Mouse (Mus musculus) limb, embryonic 11.5 days (tissue): Measurements from ENCODE around the gene Alg2. TPM values are rescaled to one million over a fixed set of nuclear protein-coding genes. Genes with fewer than 3 reads are reported as not detected.

ENCODE experiments used
- ATAC-seq: fragments of 200-750 bp; cut with Nextera tagmentation; 2 replicates; pipeline ENCODE4 v1.8.0; 2017; ENCODE audit warnings: low read depth; ENCODE audit not compliant: insufficient number of reproducible peaks, low FRiP score, low TSS enrichment
- DNase-seq: peaks from one replicate; pipeline ENCODE4 v3.0.0-alpha.2; 2015; ENCODE audit warnings: low spot score
- H3K27ac ChIP-seq: fragments of 300-500 bp; sonication (generic); replicated peaks from 2 replicates; pipeline ENCODE4 v1.5.1; 2014; ENCODE audit warnings: low read depth, mild to moderate bottlenecking, low read length
- H3K27me3 ChIP-seq: fragments of 300-500 bp; sonication (generic); 2 replicates; pipeline ENCODE4 v1.6.1; 2014; ENCODE audit warnings: mild to moderate bottlenecking, low read length, mixed read lengths; ENCODE audit not compliant: control insufficient read depth, insufficient read depth
- H3K36me3 ChIP-seq: fragments of 300-500 bp; sonication (generic); 2 replicates; pipeline ENCODE4 v1.6.1; 2014; ENCODE audit warnings: mild to moderate bottlenecking, low read length, moderate library complexity, mixed read lengths; ENCODE audit not compliant: control insufficient read depth, insufficient read depth
- H3K4me1 ChIP-seq: fragments of 300-500 bp; sonication (generic); 2 replicates; pipeline ENCODE4 v1.6.1; 2014; ENCODE audit warnings: low read length, mixed read lengths; ENCODE audit not compliant: control insufficient read depth, insufficient read depth
- H3K4me2 ChIP-seq: fragments of 300-500 bp; sonication (generic); 2 replicates; pipeline ENCODE4 v1.6.1; 2014; ENCODE audit warnings: low read depth, mild to moderate bottlenecking, moderate library complexity; ENCODE audit not compliant: severe bottlenecking
- H3K4me3 ChIP-seq: fragments of 300-500 bp; sonication (generic); 2 replicates; pipeline ENCODE4 v1.5.1; 2014; ENCODE audit warnings: low read depth, low read length
- H3K9ac ChIP-seq: fragments of 300-500 bp; sonication (generic); 2 replicates; pipeline ENCODE4 v1.6.1; 2014; ENCODE audit warnings: mild to moderate bottlenecking, low read length
- H3K9me3 ChIP-seq: fragments of 300-500 bp; sonication (generic); 2 replicates; pipeline ENCODE4 v1.6.1; 2016; ENCODE audit warnings: low read length; ENCODE audit not compliant: control insufficient read depth
- WGBS: fragments of 180-500 bp; shearing (Covaris S2); extraction: QIAGEN DNeasy Blood & Tissue Kit; methylation state at CpG from one replicate; pipeline ENCODE4 v1.1.7; 2014; 5-methylcytosine and 5-hydroxymethylcytosine counted together
- polyA plus RNA-seq: library from polyadenylated mRNA; unstranded; fragments of >200 nt; fragmentation: Nextera tagmentation; extraction: Ambion mirVana; gene quantifications from 2 replicates; pipeline ENCODE4 v1.2.1, GENCODE M21; 2014

Gene Alg2
- polyA plus RNA-seq, 1 experiment from 2014 or later = 92.2 TPM

DNA sequence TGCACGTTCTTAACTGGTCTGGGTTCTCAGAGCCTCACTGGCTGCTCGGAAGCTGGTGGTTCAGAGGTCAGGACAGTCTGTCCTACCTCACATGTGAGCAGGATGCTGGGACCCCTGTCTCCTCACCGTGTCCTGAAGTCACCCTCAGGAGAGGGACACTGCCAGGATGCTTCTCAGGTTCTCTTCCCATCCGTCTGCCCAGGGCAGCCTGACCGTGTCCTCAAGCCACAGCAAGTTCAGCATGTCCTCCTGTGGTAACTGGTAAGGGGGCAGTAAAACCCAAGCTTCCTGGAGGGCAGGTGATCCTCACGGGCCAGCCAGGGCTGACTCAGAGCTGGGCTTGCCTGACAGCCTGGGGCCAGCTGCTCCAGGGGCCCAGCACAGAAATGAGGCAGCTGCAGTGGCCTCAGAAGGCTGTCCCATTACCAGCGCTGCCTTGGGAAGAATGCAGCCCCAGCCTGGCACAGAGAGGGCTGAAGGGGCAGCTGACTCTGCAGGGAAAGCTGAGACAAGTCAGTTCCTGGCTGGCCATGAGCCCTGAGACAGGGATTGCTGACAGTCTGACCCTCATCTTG is 23.8 kb upstream of the Alg2 start:
- WGBS = 57% methylated on average over 7 of the region's 7 CpGs
- H3K27ac ChIP-seq = no peak overlapping the region

DNA sequence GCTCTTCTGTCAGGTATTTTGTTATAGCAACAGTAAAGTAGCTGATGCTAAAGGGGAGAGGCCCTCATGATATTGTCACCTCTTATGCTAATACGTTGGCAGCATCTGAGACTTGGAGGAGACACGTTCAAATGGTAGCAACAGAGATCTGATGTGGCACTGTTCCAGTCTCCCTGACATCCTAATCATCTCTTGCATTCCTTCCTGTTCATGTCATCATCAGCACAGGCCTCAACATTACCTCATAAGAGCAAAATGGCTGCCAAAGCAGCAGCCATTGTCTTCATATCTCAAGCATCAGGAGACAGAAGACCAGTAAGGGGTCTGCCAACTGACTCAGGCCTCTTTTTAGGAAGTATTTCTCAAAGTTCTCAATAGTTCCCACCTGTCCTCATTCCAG is 20.6 kb upstream of the Alg2 start:
- 94% methylated on average over 2 of the region's 2 CpGs for WGBS
- peaks cover 15% of the 10 kb centered on the region for H3K4me1 ChIP-seq
- no peak overlapping the region for H3K4me3 ChIP-seq
- no peak overlapping the region for H3K27ac ChIP-seq
- H3K4me2 ChIP-seq = no peak overlapping the region
- no peak for ATAC-seq
- no peak overlapping the region for H3K9ac ChIP-seq
- H3K9me3 ChIP-seq = no peaks in the 10 kb centered on the region
- no peak for DNase-seq
- no peaks in the 10 kb centered on the region for H3K36me3 ChIP-seq
- no peaks in the 10 kb centered on the region for H3K27me3 ChIP-seq

More for the DNA sequence above, 23.8 kb upstream of the Alg2 start:
- Histone ChIP-seq H3K4me1 (peaks cover 2% of the 10 kb centered on the region; the same call in 1 of the 2 replicates), H3K9ac (no peak overlapping the region), H3K36me3 (no peaks in the 10 kb centered on the region), H3K4me3 (no peak overlapping the region), H3K9me3 (no peaks in the 10 kb centered on the region), H3K27me3 (no peaks in the 10 kb centered on the region), H3K4me2 (no peak overlapping the region)
- DNase-seq (no peak), ATAC-seq (no peak)

DNA sequence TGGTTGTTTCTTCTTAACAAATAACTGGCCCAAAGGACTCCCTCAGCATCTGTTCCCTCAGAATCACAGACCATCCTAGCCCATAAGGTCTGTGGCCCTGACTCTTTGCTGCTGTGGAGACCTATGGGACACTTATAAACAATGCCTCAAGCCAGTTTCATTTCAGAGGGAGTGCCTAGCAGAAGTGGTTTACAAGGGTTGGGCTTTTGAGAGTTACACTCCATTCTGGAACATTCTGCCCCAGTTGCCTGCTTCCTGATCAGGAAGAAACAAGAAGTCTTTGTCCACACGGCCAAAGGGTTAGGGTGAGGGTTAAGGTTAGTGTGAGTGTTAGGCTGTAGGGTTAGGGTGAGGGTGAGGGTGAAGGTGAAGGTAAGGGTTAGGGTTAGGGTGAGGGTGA is 20.0 kb upstream of the Alg2 start:
- no peak overlapping the region for H3K9ac ChIP-seq
- no peak overlapping the region for H3K4me2 ChIP-seq
- H3K36me3 ChIP-seq = no peaks in the 10 kb centered on the region
- 76% methylated on average over 1 of the region's 1 CpGs for WGBS
- H3K9me3 ChIP-seq = no peaks in the 10 kb centered on the region
- ATAC-seq = no peak
- no peaks in the 10 kb centered on the region for H3K27me3 ChIP-seq
- H3K4me3 ChIP-seq = no peak overlapping the region
- no peak for DNase-seq
- no peak overlapping the region for H3K27ac ChIP-seq
- H3K4me1 ChIP-seq = peaks cover 15% of the 10 kb centered on the region

DNA sequence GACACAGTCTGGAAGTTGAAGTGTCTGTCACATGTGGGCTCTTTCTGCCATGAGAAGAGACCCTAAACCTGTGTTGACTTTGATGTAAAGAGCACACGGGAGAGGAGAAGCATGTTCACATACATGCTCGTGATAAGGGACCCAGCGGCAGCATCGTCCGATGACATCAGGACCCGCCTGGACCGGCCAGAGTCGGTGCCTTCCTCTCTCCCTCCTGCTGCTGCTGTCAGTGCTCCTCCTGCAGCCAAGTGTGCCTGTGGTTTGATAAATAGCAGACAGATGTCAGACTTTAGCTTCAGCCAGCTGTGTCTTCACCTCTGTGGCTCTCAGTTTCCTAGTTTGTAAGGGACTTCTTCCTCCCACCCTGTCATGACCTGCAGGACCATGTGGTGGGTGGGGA is 19.3 kb upstream of the Alg2 start:
- Histone ChIP-seq H3K4me1 (peaks cover 15% of the 10 kb centered on the region), H3K9me3 (no peaks in the 10 kb centered on the region), H3K27ac (no peak overlapping the region), H3K4me2 (no peak overlapping the region), H3K36me3 (no peaks in the 10 kb centered on the region), H3K27me3 (no peaks in the 10 kb centered on the region), H3K4me3 (no peak overlapping the region), H3K9ac (no peak overlapping the region)
- DNase-seq (no peak), ATAC-seq (no peak)
- WGBS = 69% methylated on average over 8 of the region's 8 CpGs

DNA sequence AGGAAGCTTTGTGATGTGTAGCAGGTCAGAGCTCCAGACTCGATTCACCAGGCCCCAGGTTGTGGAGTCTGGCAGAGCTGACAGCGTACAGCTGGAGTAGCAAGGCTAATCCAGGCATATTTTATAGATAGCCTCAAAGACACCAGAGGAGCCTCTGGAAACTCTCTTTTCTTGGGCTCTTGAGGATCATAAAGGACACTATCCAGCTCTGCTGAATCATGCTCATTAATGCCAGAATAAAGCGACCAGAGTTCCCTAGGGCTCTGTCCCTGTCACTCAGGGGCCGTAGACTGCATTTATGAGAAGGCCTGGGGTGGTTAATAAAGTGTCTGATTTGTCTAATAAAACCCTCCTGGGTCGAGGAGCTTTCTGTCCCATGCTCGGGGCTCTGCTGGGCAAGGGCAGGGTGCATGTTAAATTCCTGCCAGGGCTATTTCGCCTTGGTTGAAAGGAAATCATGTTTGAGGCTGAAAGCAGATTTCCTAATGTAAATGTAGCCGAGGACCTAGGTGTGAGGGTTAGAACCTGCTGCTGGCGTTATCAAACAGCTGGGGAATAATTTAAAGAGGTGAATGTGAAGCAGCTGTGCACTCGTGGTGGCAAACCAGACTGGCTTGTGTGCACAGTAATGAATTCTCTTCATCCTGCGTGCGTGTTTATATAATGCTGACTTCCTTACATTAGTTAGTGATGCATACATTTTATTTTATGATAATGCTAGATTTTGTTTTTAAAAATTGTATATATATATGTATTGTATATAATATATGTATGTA is 18.4 kb upstream of the Alg2 start:
- Histone ChIP-seq H3K27ac (peak overlapping the region; percentile 26; the same call in 1 of the 2 replicates), H3K4me1 (peaks cover 15% of the 10 kb centered on the region), H3K27me3 (no peaks in the 10 kb centered on the region), H3K9me3 (no peaks in the 10 kb centered on the region), H3K9ac (no peak overlapping the region), H3K36me3 (no peaks in the 10 kb centered on the region), H3K4me3 (no peak overlapping the region), H3K4me2 (no peak overlapping the region)
- ATAC-seq (no peak), DNase-seq (no peak)
- WGBS = 36% methylated on average over 12 of the region's 12 CpGs

DNA sequence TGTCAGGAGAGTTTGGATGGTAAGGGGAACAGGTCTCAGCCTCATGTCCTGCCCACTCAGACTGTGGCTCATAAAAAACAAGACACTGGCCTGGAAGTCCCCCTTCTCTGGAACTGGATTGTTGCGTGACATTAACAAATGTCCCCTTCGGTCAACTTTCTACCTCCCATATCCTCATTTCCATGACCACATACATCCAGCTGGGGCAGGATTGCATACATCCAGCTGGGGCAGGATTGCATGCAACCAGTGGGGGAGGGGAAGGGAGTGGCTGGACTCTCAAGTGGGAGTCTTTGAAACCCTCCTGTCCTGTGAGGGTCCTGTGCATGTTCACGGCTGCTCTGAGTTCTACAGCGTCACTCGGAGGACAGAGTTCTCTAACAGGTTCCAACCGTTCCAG is 17.1 kb upstream of the Alg2 start:
- no peak overlapping the region for H3K4me2 ChIP-seq
- H3K4me3 ChIP-seq = no peak overlapping the region
- whole genome bisulfite sequencing = 84% methylated on average over 6 of the region's 6 CpGs
- H3K4me1 ChIP-seq = peaks cover 15% of the 10 kb centered on the region
- no peak overlapping the region for H3K9ac ChIP-seq
- ATAC-seq (no peak), DNase-seq (no peak)
- no peak overlapping the region for H3K27ac ChIP-seq
- H3K27me3 ChIP-seq = no peaks in the 10 kb centered on the region
- H3K36me3 ChIP-seq = no peaks in the 10 kb centered on the region
- H3K9me3 ChIP-seq = no peaks in the 10 kb centered on the region

DNA sequence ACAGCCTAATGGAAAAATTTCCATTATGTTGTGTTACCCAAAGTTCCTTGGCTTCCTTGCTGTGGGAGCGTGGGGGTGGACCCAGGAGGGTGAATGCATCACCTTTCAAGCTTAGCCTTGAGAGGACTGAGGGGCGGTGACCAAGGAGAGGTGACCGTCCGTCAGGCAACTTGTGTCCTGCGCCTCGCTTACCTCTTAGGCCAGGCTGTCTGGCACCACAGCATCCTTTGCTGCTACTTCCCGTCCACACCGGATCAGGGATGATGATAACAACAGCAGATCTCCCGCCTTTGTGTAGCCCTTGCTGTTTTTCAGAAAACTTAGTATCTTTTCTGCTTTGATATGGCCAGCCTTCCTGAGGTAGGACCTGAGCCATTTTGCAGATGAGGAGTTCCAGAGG is 6.4 kb upstream of the Alg2 start:
- no peaks in the 10 kb centered on the region for H3K9me3 ChIP-seq
- no peak overlapping the region for H3K4me3 ChIP-seq
- H3K27ac ChIP-seq = no peak overlapping the region
- no peak overlapping the region for H3K9ac ChIP-seq
- no peaks in the 10 kb centered on the region for H3K27me3 ChIP-seq
- no peak overlapping the region for H3K4me2 ChIP-seq
- DNase-seq (no peak), ATAC-seq (no peak)
- 93% methylated on average over 9 of the region's 9 CpGs for WGBS
- H3K36me3 ChIP-seq = peaks cover 25% of the 10 kb centered on the region
- H3K4me1 ChIP-seq = peaks cover under 1% of the 10 kb centered on the region; the same call in 1 of the 2 replicates

DNA sequence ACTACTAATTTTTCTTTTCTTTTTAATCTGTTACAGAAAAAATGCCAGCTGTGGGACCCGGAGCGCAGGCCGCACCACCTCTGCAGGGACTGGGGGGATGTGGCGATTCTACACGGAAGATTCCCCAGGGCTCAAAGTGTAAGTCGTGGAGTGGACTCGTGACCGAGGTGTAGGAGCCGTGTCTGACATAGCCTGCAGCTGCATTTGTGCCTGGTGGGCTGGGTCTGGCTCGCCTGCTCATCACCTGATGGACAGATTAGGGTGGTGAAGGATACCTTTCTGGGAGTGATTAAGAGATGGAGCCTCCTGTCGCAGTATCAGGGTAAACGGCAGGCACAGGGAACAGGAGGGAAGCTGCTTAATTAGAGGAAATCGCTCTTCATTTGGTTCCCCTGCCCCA is 6.0 kb upstream of the Alg2 start:
- ATAC-seq (no peak), DNase-seq (no peak)
- 92% methylated on average over 13 of the region's 13 CpGs for WGBS
- no peaks in the 10 kb centered on the region for H3K27me3 ChIP-seq
- peaks cover 25% of the 10 kb centered on the region for H3K36me3 ChIP-seq
- H3K4me3 ChIP-seq = no peak overlapping the region
- H3K9me3 ChIP-seq = no peaks in the 10 kb centered on the region
- H3K9ac ChIP-seq = no peak overlapping the region
- peaks cover 5% of the 10 kb centered on the region; the same call in 1 of the 2 replicates for H3K4me1 ChIP-seq
- no peak overlapping the region for H3K4me2 ChIP-seq
- no peak overlapping the region for H3K27ac ChIP-seq
